Mouse (Mus musculus) midbrain, postnatal 0 days (tissue): ENCODE data around the gene Ube2g1. TPM values are rescaled to one million over a fixed set of nuclear protein-coding genes. Genes with fewer than 3 reads are reported as not detected.
"Not testable (repeated sequence)": the region's sequence is repeated elsewhere in the genome, so short reads cannot be mapped to it uniquely, and the experiment has no call there.

Experiments
- ATAC-seq: fragments of 200-750 bp; cut with Nextera tagmentation; 2 replicates; pipeline ENCODE4 v1.8.0; 2017; ENCODE audit warnings: moderate number of reproducible peaks, mild to moderate bottlenecking, moderate TSS enrichment, moderate library complexity; ENCODE audit not compliant: low FRiP score
- DNase-seq: peaks from one replicate; pipeline ENCODE4 v3.0.0-alpha.2; 2015; ENCODE audit warnings: low spot score
- H3K27ac ChIP-seq: fragments of 300-500 bp; sonication (generic); 2 replicates; pipeline ENCODE4 v1.5.1; 2014; ENCODE audit warnings: low read depth, mild to moderate bottlenecking, low read length, mixed read lengths
- H3K27me3 ChIP-seq: fragments of 300-500 bp; sonication (generic); 2 replicates; pipeline ENCODE4 v1.6.1; 2014; ENCODE audit warnings: low read length, control low read depth, mixed read lengths; ENCODE audit not compliant: insufficient read depth
- H3K36me3 ChIP-seq: fragments of 300-500 bp; sonication (generic); 2 replicates; pipeline ENCODE4 v1.6.1; 2014; ENCODE audit warnings: low read length, control low read depth, mixed read lengths; ENCODE audit not compliant: insufficient read depth
- H3K4me1 ChIP-seq: fragments of 300-500 bp; sonication (generic); 2 replicates; pipeline ENCODE4 v1.6.1; 2014; ENCODE audit warnings: mild to moderate bottlenecking, control low read depth, antibody characterized with exemption, low read length, mixed read lengths; ENCODE audit not compliant: insufficient read depth
- H3K4me2 ChIP-seq: fragments of 300-500 bp; sonication (generic); 2 replicates; pipeline ENCODE4 v1.6.1; 2014; ENCODE audit warnings: low read depth, mild to moderate bottlenecking, low read length, mixed read lengths; ENCODE audit not compliant: poor library complexity, severe bottlenecking
- H3K4me3 ChIP-seq: fragments of 300-500 bp; sonication (generic); 2 replicates; pipeline ENCODE4 v1.5.1; 2014; ENCODE audit warnings: low read depth, mild to moderate bottlenecking, low read length, moderate library complexity
- H3K9ac ChIP-seq: fragments of 300-500 bp; sonication (generic); replicated peaks from 2 replicates; pipeline ENCODE4 v1.6.1; 2014; ENCODE audit warnings: mild to moderate bottlenecking, low read length, moderate library complexity, mixed read lengths; ENCODE audit not compliant: poor library complexity, severe bottlenecking
- H3K9me3 ChIP-seq: fragments of 300-500 bp; sonication (generic); 2 replicates; pipeline ENCODE4 v1.6.1; 2016; ENCODE audit warnings: low read length, control low read depth
- CTCF ChIP-seq: IDR thresholded peaks from 2 replicates; pipeline ENCODE4 v1.5.1; 2016; ENCODE audit warnings: antibody characterized with exemption, mild to moderate bottlenecking
- WGBS: fragments of 180-500 bp; shearing (Covaris S2); extraction: QIAGEN DNeasy Blood & Tissue Kit; methylation state at CpG from one replicate; pipeline ENCODE4 v1.1.7; 2014; 5-methylcytosine and 5-hydroxymethylcytosine counted together
- polyA plus RNA-seq: library from polyadenylated mRNA; unstranded; fragments of >200 nt; fragmentation: Nextera tagmentation; extraction: Ambion mirVana; gene quantifications from 2 replicates; pipeline ENCODE4 v1.2.1, GENCODE M21; 2015
- total RNA-seq: library from RNA; depleted of rRNA; stranded (reverse); fragments of >200 nt; gene quantifications from 2 replicates; pipeline ENCODE4 v1.2.3, GENCODE M21; 2014

Gene Ube2g1
- total and polyA plus RNA-seq, 2 experiments from 2014 or later: 46.0 to 64.5 TPM

DNA sequence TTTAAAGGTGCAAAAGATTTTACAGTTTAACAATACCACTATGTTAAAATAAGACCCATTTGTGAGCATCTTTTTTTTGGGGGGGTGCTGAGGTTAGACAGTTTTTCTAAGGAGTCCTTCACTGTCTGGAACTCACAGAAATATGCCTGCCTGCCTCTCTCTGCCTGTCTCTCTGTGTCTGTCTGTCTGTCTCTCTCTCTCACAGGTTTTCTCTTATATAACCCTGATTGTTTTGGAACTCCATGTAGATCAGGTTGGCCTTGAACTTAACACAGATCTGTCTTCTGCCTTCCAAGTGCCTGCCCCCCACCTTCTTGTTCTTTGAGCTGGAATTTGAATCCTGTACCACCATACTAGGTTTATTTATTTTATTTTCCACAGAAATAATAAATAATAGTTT is 2.2 kb downstream of the Ube2g1 start:
- no peaks in the 10 kb centered on the region for H3K9me3 ChIP-seq
- no peak for ATAC-seq
- no peaks in the 10 kb centered on the region for H3K4me1 ChIP-seq
- no peaks in the 10 kb centered on the region for H3K36me3 ChIP-seq
- no peak for TF ChIP-seq CTCF
- no peak overlapping the region for H3K4me3 ChIP-seq
- no peak overlapping the region for H3K9ac ChIP-seq
- H3K27me3 ChIP-seq: no peaks in the 10 kb centered on the region
- no peak overlapping the region for H3K4me2 ChIP-seq
- DNase-seq: no peak
- H3K27ac ChIP-seq: no peak overlapping the region

GRCm38 (mm10) chr11:72614336-72614735 is 7.3 kb downstream of the Ube2g1 start:
- ATAC-seq, H3K4me3 ChIP-seq: not testable (repeated sequence)
- WGBS: 84% methylated on average over 3 of the region's 3 CpGs

DNA sequence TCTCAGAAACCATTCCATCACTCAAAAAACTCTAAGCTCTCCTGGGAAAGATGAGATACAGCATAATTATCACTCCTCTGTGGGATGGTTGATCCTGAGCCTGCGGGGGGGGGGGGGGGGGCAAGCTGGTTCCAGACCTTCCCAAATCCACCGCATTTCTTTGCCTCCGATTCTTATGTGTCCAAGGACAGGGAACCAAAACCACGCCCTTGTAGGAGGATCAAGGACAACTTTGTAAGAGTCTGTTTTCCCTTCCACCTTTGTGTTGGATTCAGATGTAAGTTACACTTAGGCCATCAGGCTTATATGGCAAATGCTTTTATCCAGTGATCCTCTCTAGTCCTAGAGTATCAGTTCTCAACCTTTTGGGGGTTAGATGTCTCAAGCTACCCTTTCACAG is 8.8 kb downstream of the Ube2g1 start:
- DNase-seq: no peak
- 81% methylated on average over 4 of the region's 4 CpGs for WGBS
- H3K27ac ChIP-seq: no peak overlapping the region

More at GRCm38 (mm10) chr11:72614336-72614735, 7.3 kb downstream of the Ube2g1 start:
- H3K27ac ChIP-seq, H3K27me3 ChIP-seq, DNase-seq, H3K9me3 ChIP-seq, H3K36me3 ChIP-seq, H3K9ac ChIP-seq, H3K4me2 ChIP-seq, H3K4me1 ChIP-seq: not testable (repeated sequence)

GRCm38 (mm10) chr11:72618476-72618875 is 11.4 kb downstream of the Ube2g1 start:
- Histone ChIP-seq H3K9me3 (no peaks in the 10 kb centered on the region), H3K27me3 (no peaks in the 10 kb centered on the region), H3K36me3 (no peaks in the 10 kb centered on the region), H3K9ac (no peak overlapping the region), H3K27ac (no peak overlapping the region), H3K4me1 (no peaks in the 10 kb centered on the region), H3K4me3 (no peak overlapping the region), H3K4me2 (no peak overlapping the region)
- WGBS: 100% methylated on average over 1 of the region's 1 CpGs
- DNase-seq (no peak), ATAC-seq (no peak)
- TF ChIP-seq CTCF: no peak

More for the DNA sequence above, 8.8 kb downstream of the Ube2g1 start:
- Histone ChIP-seq H3K9ac (no peak overlapping the region), H3K4me3 (no peak overlapping the region), H3K36me3 (no peaks in the 10 kb centered on the region), H3K9me3 (no peaks in the 10 kb centered on the region), H3K27me3 (no peaks in the 10 kb centered on the region), H3K4me2 (no peak overlapping the region), H3K4me1 (no peaks in the 10 kb centered on the region)
- no peak for TF ChIP-seq CTCF
- ATAC-seq: no peak

DNA sequence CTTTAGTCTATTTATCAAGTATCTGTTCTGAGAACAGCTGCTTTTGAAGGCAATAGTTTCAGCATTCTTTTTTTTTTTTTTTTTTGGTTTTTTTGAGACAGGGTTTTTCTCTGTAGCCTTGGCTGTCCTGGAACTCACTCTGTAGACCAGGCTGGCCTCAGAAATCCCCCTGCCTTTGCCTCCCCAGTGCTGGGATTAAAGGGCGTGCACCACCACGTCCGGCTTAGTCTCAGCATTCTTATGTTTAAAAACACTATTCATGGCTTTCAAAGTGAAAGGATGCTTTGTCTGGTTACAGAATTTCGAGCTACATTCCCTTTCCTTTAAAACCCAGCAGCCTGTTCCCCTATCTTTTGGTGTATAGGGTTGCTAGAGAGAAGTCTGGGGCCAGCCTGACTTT is 35.6 kb downstream of the Ube2g1 start:
- Histone ChIP-seq H3K4me1 (no peaks in the 10 kb centered on the region), H3K4me3 (no peak overlapping the region), H3K4me2 (no peak overlapping the region), H3K36me3 (no peaks in the 10 kb centered on the region), H3K9ac (no peak overlapping the region), H3K9me3 (no peaks in the 10 kb centered on the region), H3K27me3 (no peaks in the 10 kb centered on the region), H3K27ac (no peak overlapping the region)
- ATAC-seq (no peak), DNase-seq (no peak)
- WGBS: 8% methylated on average over 4 of the region's 4 CpGs
- TF ChIP-seq CTCF: no peak

DNA sequence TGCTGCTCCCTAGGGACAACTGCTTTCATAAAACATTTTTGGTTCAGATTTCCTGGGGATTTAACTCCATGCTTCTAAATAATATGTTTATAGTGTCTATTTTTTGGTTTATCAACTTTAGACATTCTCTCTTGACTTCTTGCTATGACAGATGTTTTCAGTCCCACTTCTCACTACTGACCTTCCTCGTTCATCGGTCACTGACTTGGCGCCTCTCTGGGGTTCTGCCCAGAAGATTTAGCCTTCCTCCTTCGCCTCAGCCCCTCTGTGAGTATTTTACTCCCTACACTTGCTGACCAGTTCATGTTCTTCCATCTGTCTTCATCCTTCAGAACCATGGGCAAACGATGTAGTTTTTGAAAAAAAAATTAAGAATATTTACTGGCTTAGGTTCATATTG is 38.3 kb downstream of the Ube2g1 start:
- Histone ChIP-seq H3K27ac (no peak overlapping the region), H3K27me3 (no peaks in the 10 kb centered on the region), H3K4me1 (no peaks in the 10 kb centered on the region), H3K4me3 (no peak overlapping the region), H3K9ac (no peak overlapping the region), H3K9me3 (no peaks in the 10 kb centered on the region), H3K36me3 (no peaks in the 10 kb centered on the region), H3K4me2 (no peak overlapping the region)
- no peak for TF ChIP-seq CTCF
- DNase-seq: no peak
- WGBS: 90% methylated on average over 5 of the region's 5 CpGs
- no peak for ATAC-seq
